Mouse (Mus musculus) kidney, embryonic 15.5 days (tissue): ENCODE results near the gene Rex1bd. TPM values are rescaled to one million over a fixed set of nuclear protein-coding genes. Genes with fewer than 3 reads are reported as not detected.

ENCODE experiments used
- ATAC-seq: fragments of 200-750 bp; cut with Nextera tagmentation; replicated peaks from 2 replicates; pipeline ENCODE4 v1.8.0; 2017; ENCODE audit warnings: moderate TSS enrichment; ENCODE audit not compliant: low FRiP score
- H3K27ac ChIP-seq: fragments of 300-500 bp; sonication (generic); 2 replicates; pipeline ENCODE4 v1.5.1; 2015; ENCODE audit warnings: mild to moderate bottlenecking, inconsistent platforms
- H3K27me3 ChIP-seq: fragments of 300-500 bp; sonication (generic); 2 replicates; pipeline ENCODE4 v1.6.1; 2015; ENCODE audit warnings: inconsistent platforms
- H3K36me3 ChIP-seq: fragments of 300-500 bp; sonication (generic); 2 replicates; pipeline ENCODE4 v1.6.1; 2015; ENCODE audit warnings: inconsistent platforms
- H3K4me1 ChIP-seq: fragments of 300-500 bp; sonication (generic); 2 replicates; pipeline ENCODE4 v1.6.1; 2015; ENCODE audit warnings: inconsistent platforms
- H3K4me2 ChIP-seq: fragments of 300-500 bp; sonication (generic); 2 replicates; pipeline ENCODE4 v1.6.1; 2015; ENCODE audit warnings: moderate library complexity, mild to moderate bottlenecking, inconsistent platforms
- H3K4me3 ChIP-seq: fragments of 300-500 bp; sonication (generic); replicated peaks from 2 replicates; pipeline ENCODE4 v1.5.1; 2015; ENCODE audit warnings: mild to moderate bottlenecking, inconsistent platforms
- H3K9ac ChIP-seq: fragments of 300-500 bp; sonication (generic); 2 replicates; pipeline ENCODE4 v1.6.1; 2015; ENCODE audit warnings: mild to moderate bottlenecking, inconsistent platforms
- H3K9me3 ChIP-seq: fragments of 300-500 bp; sonication (generic); replicated peaks from 2 replicates; pipeline ENCODE4 v1.6.1; 2016; ENCODE audit warnings: inconsistent platforms
- WGBS: fragments of 180-500 bp; shearing (Covaris S2); methylation state at CpG from one replicate; pipeline ENCODE4 v1.1.7; 2015; ENCODE audit warnings: mixed read lengths; 5-methylcytosine and 5-hydroxymethylcytosine counted together
- polyA plus RNA-seq: library from polyadenylated mRNA; unstranded; fragments of >200 nt; fragmentation: Nextera tagmentation; extraction: Ambion mirVana; gene quantifications from 2 replicates; pipeline ENCODE4 v1.2.1, GENCODE M21; 2015

The Rex1bd gene
- polyA plus RNA-seq, 1 experiment from 2014 or later: 133 TPM

GRCm38 (mm10) chr8:70486941-70487520, 19.5 kb downstream of the Rex1bd start, which contains the start of gene Tmem59l:
Gene Tmem59l, minus strand, starts transcription at chr8:70487358.
- Histone ChIP-seq H3K9me3 (no peaks in the 10 kb centered on the region), H3K9ac (no peak within 1 kb of the TSS; the same call in 1 of the 2 replicates)
- WGBS: 5% methylated on average over 33 of the region's 33 CpGs

GRCm38 (mm10) chr8:70486191-70486681, 20.3 kb downstream of the Rex1bd start:
- H3K27me3 ChIP-seq: peaks cover 92% of the 10 kb centered on the region
- H3K36me3 ChIP-seq: no peaks in the 10 kb centered on the region
- no peaks in the 10 kb centered on the region for H3K9me3 ChIP-seq
- WGBS: 59% methylated on average over 7 of the region's 7 CpGs
- no peak overlapping the region for H3K9ac ChIP-seq
- H3K27ac ChIP-seq: no peak overlapping the region
- no peak overlapping the region for H3K4me3 ChIP-seq
- H3K4me2 ChIP-seq: no peak overlapping the region
- no peak for ATAC-seq
- H3K4me1 ChIP-seq: peaks cover 43% of the 10 kb centered on the region

More at GRCm38 (mm10) chr8:70486941-70487520, 19.5 kb downstream of the Rex1bd start, which contains the start of gene Tmem59l:
- H3K27ac ChIP-seq: 0 out of 2 replicates have a peak within 1 kb of the TSS, but pooled peaks have one; percentile 37
- H3K4me2 ChIP-seq: peak within 1 kb of the TSS; percentile 65
- H3K4me1 ChIP-seq: peaks cover 51% of the 10 kb centered on the region
- no peak for ATAC-seq
- H3K36me3 ChIP-seq: no peaks in the 10 kb centered on the region
- peak within 1 kb of the TSS; percentile 39 for H3K4me3 ChIP-seq
- peaks cover 94% of the 10 kb centered on the region for H3K27me3 ChIP-seq

GRCm38 (mm10) chr8:70482943-70483342, 23.6 kb downstream of the Rex1bd start:
- no peak for ATAC-seq
- H3K4me1 ChIP-seq: peaks cover 13% of the 10 kb centered on the region
- WGBS: 65% methylated on average over 2 of the region's 2 CpGs
- no peak overlapping the region for H3K27ac ChIP-seq
- H3K4me2 ChIP-seq: no peak overlapping the region
- no peaks in the 10 kb centered on the region for H3K9me3 ChIP-seq
- H3K36me3 ChIP-seq: no peaks in the 10 kb centered on the region
- H3K27me3 ChIP-seq: peaks cover 74% of the 10 kb centered on the region
- no peak overlapping the region for H3K9ac ChIP-seq
- no peak overlapping the region for H3K4me3 ChIP-seq

GRCm38 (mm10) chr8:70481908-70482307, 24.6 kb downstream of the Rex1bd start:
- no peak for ATAC-seq
- H3K27ac ChIP-seq: no peak overlapping the region
- peaks cover 16% of the 10 kb centered on the region for H3K4me1 ChIP-seq
- H3K36me3 ChIP-seq: no peaks in the 10 kb centered on the region
- no peak overlapping the region for H3K4me2 ChIP-seq
- no peak overlapping the region for H3K9ac ChIP-seq
- H3K4me3 ChIP-seq: no peak overlapping the region
- WGBS: 80% methylated on average over 3 of the region's 3 CpGs
- H3K9me3 ChIP-seq: no peaks in the 10 kb centered on the region
- H3K27me3 ChIP-seq: peaks cover 66% of the 10 kb centered on the region

GRCm38 (mm10) chr8:70477269-70477982, 29.1 kb downstream of the Rex1bd start:
- WGBS: 1% methylated on average over 21 of the region's 21 CpGs
- Histone ChIP-seq H3K9me3 (no peaks in the 10 kb centered on the region), H3K4me1 (peaks cover 27% of the 10 kb centered on the region), H3K9ac (peak overlapping the region; percentile 17; the same call in 1 of the 2 replicates), H3K4me2 (peak overlapping the region; percentile 87), H3K27ac (peak overlapping the region; percentile 83), H3K27me3 (peaks cover 25% of the 10 kb centered on the region; the same call in 1 of the 2 replicates), H3K36me3 (no peaks in the 10 kb centered on the region), H3K4me3 (peak overlapping the region; percentile 84)
- ATAC-seq: peak; percentile 47

- Histone ChIP-seq H3K4me1 (peaks cover 27% of the 10 kb centered on the region), H3K27me3 (peaks cover 18% of the 10 kb centered on the region; the same call in 1 of the 2 replicates), H3K9me3 (no peaks in the 10 kb centered on the region), H3K4me3 (peak within 1 kb of the TSS; percentile 84), H3K27ac (peak within 1 kb of the TSS; percentile 83), H3K36me3 (no peaks in the 10 kb centered on the region), H3K9ac (peak within 1 kb of the TSS; percentile 97), H3K4me2 (peak within 1 kb of the TSS; percentile 87)
- WGBS: under 1% methylated on average over 53 of the region's 53 CpGs
- peak; percentile 91 for ATAC-seq
Measured at GRCm38 (mm10) chr8:70476333-70477268, 30.0 kb downstream of the Rex1bd start, which contains the start of gene Klhl26. Gene Klhl26, minus strand, starts transcription at chr8:70476968.

- H3K9ac ChIP-seq: no peak overlapping the region
- ATAC-seq: no peak
- no peaks in the 10 kb centered on the region for H3K27me3 ChIP-seq
- H3K4me1 ChIP-seq: peaks cover 35% of the 10 kb centered on the region
- H3K4me3 ChIP-seq: no peak overlapping the region
- 0 out of 2 replicates have a peak, but pooled peaks cover 3% of the 10 kb centered on the region for H3K36me3 ChIP-seq
- no peaks in the 10 kb centered on the region for H3K9me3 ChIP-seq
- no peak overlapping the region for H3K27ac ChIP-seq
- WGBS: 98% methylated on average over 7 of the region's 7 CpGs
- H3K4me2 ChIP-seq: no peak overlapping the region
Measured at GRCm38 (mm10) chr8:70471856-70472255, 34.7 kb downstream of the Rex1bd start.

- Histone ChIP-seq H3K9me3 (no peaks in the 10 kb centered on the region), H3K4me1 (peaks cover 30% of the 10 kb centered on the region), H3K9ac (no peak overlapping the region), H3K27me3 (no peaks in the 10 kb centered on the region), H3K4me3 (no peak overlapping the region), H3K4me2 (no peak overlapping the region), H3K27ac (no peak overlapping the region), H3K36me3 (0 out of 2 replicates have a peak, but pooled peaks cover 9% of the 10 kb centered on the region)
- WGBS: 75% methylated on average over 2 of the region's 2 CpGs
- ATAC-seq: no peak
Measured at GRCm38 (mm10) chr8:70469938-70470337, 36.6 kb downstream of the Rex1bd start.

- no peak for ATAC-seq
- Histone ChIP-seq H3K4me1 (peaks cover 30% of the 10 kb centered on the region), H3K4me3 (no peak overlapping the region), H3K36me3 (0 out of 2 replicates have a peak, but pooled peaks cover 9% of the 10 kb centered on the region), H3K9ac (no peak overlapping the region), H3K9me3 (no peaks in the 10 kb centered on the region), H3K4me2 (no peak overlapping the region), H3K27ac (no peak overlapping the region), H3K27me3 (no peaks in the 10 kb centered on the region)
- WGBS: 52% methylated on average over 10 of the region's 10 CpGs
Measured at GRCm38 (mm10) chr8:70469295-70469916, 37.1 kb downstream of the Rex1bd start.

GRCm38 (mm10) chr8:70468733-70469132, 37.8 kb downstream of the Rex1bd start:
- H3K9ac ChIP-seq: no peak overlapping the region
- no peaks in the 10 kb centered on the region for H3K9me3 ChIP-seq
- WGBS: 83% methylated on average over 4 of the region's 4 CpGs
- H3K27me3 ChIP-seq: no peaks in the 10 kb centered on the region
- no peak overlapping the region for H3K27ac ChIP-seq
- H3K4me3 ChIP-seq: no peak overlapping the region
- 0 out of 2 replicates have a peak, but pooled peaks cover 9% of the 10 kb centered on the region for H3K36me3 ChIP-seq
- no peak for ATAC-seq
- H3K4me2 ChIP-seq: no peak overlapping the region
- H3K4me1 ChIP-seq: peaks cover 30% of the 10 kb centered on the region

- peaks cover 30% of the 10 kb centered on the region for H3K4me1 ChIP-seq
- no peaks in the 10 kb centered on the region for H3K27me3 ChIP-seq
- no peak overlapping the region for H3K27ac ChIP-seq
- 44% methylated on average over 1 of the region's 1 CpGs for WGBS
- ATAC-seq: no peak
- H3K4me2 ChIP-seq: no peak overlapping the region
- 0 out of 2 replicates have a peak, but pooled peaks cover 9% of the 10 kb centered on the region for H3K36me3 ChIP-seq
- no peak overlapping the region for H3K4me3 ChIP-seq
- no peaks in the 10 kb centered on the region for H3K9me3 ChIP-seq
- no peak overlapping the region for H3K9ac ChIP-seq
Measured at GRCm38 (mm10) chr8:70467907-70468306, 38.6 kb downstream of the Rex1bd start.
